Mouse (Mus musculus): ENCODE measurements around the gene Emilin3.
A peak's percentile ranks its signal among the peaks of the same experiment; 100 is the strongest.
"Not testable (repeated sequence)": the region's sequence is repeated elsewhere in the genome, so short reads cannot be mapped to it uniquely, and the experiment has no call there.

The Emilin3 gene

GRCm38 (mm10) chr2:160912231-160912671, at the start of gene Emilin3:
Gene Emilin3, minus strand, starts transcription at chr2:160912328.
- peak; percentile 42 for DNase-seq

DNA sequence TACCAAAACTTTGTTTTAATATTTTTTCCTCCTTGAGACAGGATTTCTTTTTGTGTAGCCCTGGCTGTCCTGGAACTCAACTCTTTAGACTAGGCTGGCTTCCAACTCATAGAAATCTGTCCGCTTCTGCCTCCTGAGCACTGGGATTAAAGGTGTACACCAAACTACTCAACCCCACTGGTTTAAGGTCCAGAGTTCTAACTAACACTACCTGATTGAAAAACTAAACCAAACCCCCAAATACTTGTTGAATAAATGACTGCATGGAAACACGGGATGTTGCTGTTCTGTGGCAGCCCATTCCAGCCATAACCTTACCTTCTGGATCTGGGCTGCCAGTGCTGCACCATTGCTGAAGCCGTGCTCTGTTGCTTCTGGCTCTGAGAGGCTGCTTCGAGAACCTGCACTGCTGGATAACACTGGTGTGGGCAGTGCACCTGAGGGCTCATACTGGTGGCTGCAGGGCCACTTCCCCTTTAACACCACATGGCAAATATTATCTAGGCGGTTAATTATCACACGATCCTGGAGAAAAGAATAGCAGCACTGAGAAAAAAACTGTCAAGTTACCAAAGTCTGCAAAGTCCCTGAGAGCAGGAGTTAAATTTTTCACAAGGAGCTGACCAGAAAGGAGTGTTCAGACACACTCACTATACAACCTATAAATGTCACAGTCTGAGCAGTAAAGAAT, 49.0 kb upstream of the Emilin3 start:
- peak; percentile 25 for DNase-seq

GRCm38 (mm10) chr2:160959901-160960300, 47.8 kb upstream of the Emilin3 start:
- DNase-seq: no peak

- DNase-seq: peak; percentile 66
Observed at GRCm38 (mm10) chr2:160958737-160959136, 46.6 kb upstream of the Emilin3 start.

DNA sequence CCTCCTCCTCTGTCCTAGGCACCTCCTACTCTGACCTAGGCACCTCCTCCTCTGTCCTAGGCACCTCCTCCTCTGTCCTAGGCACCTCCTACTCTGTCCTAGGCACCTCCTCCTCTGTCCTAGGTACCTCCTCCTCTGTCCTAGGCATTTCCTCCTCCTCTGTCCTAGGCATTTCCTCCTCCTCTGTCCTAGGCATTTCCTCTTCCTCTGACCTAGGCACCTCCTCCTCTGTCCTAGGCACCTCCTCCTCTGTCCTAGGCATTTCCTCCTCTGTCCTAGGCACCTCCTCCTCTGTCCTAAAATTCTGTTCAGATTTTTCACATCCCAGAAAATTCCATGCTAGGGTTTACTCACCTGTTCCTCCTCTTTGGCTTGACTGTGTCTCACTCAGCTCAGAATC, 45.7 kb upstream of the Emilin3 start:
- DNase-seq: not testable (repeated sequence)

DNA sequence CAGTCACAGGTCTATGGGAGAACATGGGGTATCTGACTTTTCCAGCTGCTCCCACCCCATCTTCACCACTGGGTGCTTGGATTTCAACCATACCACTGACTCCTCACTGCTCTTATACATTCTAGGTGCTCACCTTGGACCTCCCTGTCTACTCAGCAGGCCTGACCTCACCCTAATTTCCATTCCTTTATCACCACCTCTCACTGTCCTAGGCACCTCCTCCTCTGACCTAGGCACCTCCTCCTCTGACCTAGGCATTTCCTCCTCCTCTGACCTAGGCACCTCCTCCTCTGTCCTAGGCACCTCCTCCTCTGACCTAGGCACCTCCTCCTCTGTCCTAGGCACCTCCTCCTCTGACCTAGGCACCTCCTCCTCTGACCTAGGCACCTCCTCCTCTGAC, 45.2 kb upstream of the Emilin3 start:
- DNase-seq: not testable (repeated sequence)

DNA sequence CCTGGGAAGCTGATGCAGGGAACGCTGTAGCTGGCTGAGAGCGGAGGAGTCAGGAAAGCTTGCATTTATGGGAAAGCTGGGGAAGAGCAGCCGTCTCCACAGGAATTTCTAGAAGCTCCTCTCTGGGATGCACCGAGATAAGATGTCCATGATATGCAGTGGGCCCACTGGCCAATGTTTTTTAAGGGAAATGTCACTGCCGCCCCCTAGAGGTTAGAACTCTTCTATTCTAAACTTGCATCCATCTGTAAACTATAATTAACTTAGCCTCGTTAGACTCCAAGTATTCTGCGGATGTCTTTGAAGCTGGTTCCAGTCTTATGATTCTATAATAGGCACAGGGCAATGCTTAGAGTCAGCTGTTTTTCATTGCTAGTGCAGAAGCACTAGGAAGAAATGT, 43.2 kb upstream of the Emilin3 start:
- DNase-seq: peak; percentile 55

DNA sequence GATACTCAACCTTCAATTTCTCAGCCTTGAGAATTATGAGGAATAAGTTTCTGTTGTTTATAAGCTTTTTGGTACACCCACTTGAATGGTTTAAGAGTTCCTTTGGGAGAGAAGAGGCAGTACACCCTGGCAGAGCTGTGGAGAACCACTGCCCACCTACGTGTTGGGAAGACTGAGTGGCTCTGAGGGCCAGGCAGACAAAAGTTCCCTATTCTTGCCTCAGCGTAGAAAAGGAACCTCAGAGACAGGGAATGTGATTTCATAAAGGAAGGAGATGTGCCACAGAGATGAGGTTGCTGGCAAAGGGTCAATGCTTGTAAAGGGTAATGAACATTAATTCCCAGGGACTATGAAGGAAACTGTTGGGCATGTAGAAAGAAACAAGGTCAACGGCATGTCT, 42.4 kb upstream of the Emilin3 start:
- no peak for DNase-seq

- no peak for DNase-seq
Observed at GRCm38 (mm10) chr2:160953131-160953873, 41.2 kb upstream of the Emilin3 start.

DNA sequence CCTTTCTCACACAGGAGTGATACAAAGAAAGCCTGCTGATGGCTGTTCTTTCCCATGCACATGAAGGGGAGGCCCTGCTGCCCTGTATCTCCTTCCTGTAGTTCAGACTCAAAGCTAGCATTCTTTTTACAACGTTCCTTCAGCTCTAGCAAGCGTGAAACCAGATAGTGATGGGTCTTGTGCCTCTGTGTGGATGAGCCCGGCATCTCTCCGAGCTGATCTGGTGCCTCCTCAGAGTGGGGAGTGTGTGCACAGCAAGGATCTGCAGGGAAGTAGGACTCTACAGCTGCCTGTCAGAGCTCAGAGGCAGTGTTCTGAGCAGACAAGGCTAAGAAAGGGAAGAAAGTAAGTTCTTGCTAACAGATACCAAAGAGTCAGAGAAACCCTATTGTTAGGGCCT, 39.5 kb upstream of the Emilin3 start:
- no peak for DNase-seq

- DNase-seq: no peak
Observed at GRCm38 (mm10) chr2:160942443-160942842, 30.3 kb upstream of the Emilin3 start.

DNA sequence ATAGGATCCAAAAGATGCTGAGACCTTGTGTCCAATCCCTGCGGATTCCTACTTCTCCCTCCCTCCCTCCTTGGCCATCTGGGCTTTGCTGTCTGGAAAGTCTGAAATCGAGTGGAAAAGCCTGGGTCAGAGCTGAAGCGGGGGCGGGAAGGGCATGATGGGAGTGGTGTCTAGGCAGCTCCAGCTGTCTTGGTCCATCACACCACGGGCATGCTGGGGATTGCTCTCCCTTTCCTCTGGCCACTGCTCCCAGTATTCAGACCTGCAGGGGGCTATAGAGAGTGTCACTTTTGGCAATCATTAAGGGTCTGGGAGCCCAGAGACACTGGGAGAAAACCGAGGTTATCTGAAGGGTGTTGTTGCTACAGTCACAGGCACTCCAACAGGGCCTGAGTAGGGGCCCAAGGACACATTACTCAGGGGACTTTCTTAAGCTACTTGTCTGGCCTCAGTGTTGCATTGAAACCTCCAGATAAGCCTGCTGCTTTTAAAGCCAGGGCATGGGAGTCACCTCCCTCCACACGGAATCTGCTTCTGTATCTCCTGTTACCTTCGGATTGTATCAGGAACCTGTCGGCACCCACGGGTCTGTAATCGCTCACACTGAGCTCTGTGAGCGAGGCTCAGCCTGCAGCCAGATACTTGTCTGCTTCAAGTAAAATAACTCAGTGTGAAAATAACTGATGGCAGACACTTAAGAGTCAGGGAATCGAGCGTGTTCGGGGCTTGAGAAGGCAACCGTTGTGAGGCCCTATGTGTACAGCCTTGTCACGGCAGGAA, 29.0 kb upstream of the Emilin3 start:
- no peak for DNase-seq

- DNase-seq: no peak
Observed at GRCm38 (mm10) chr2:160934451-160934850, 22.3 kb upstream of the Emilin3 start.

DNA sequence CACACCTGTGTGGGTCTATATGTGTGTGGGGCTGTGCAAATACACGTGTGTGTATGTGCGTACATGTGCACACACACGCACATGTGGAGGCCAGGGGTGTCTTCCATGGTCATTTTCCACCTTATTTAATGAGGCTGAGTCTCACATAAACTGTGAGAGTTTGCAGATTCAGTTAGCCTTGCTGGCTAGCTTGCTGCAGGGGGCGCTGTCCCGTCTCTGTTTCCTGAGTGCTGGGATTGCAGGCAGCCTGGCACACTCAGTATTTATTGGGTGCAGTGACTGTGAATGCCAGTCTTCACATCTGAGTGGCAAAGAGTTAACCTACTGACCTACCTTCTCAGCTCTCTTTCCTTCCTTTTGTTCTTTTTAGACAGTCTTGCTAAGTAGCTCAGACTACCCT, 21.8 kb upstream of the Emilin3 start:
- no peak for DNase-seq

GRCm38 (mm10) chr2:160932981-160933380, 20.9 kb upstream of the Emilin3 start:
- no peak for DNase-seq

GRCm38 (mm10) chr2:160932325-160932724, 20.2 kb upstream of the Emilin3 start:
- no peak for DNase-seq

GRCm38 (mm10) chr2:160931378-160931777, 19.2 kb upstream of the Emilin3 start:
- DNase-seq: no peak

DNA sequence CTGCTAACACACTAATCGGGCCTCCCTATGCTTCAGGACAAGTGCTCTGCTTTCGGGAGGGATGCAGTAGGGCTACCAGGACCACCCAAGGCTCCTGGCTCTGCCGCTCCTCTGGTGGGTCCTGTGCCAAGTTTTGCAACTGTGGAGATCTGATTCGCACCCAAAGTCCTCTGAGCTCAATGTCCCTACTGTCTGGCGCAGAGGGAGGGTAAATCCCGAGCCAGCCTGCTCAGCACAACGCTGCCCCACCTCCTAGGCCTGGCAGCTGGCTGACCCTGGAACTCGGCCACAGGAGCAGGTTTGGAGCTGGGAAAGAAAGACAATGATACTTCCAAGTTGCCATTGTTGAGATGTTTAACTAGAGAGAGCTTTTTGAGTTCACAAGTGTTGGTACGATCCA, 13.1 kb upstream of the Emilin3 start:
- no peak for DNase-seq

DNA sequence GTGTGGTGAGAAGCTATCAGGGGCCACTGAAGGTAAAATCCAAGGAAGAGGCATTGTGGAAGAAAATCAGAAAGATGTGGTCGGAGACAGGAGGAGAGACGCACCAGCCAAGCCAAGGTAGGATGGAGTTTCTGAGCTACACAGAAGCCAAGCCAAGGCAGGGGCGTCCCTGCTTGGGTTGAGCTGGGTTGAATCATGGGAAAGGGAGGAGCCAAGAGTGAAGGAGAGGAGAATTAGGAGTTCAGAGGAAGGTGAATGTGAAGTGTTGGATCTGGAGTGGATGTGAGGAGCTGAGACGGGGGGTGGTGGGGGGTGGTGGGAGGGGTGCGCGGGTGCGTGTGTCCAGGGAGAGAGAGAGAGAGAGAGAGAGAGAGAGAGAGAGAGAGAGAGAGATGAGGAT, 9.2 kb upstream of the Emilin3 start:
- no peak for DNase-seq

DNA sequence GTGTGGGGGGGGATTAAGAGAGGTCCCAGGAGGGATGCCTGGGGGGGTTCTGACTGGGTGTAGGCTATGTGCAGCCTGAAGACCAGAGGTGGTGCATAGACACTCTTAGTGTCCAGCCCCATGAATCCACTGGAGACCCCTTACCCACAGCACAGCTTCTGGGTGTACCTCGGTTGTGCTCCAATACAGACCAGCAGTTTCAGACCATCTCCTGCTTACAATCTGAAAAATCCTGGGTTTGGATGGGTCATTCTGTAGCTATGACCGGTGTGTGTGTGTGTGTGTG, 6.7 kb upstream of the Emilin3 start:
- DNase-seq: no peak

DNA sequence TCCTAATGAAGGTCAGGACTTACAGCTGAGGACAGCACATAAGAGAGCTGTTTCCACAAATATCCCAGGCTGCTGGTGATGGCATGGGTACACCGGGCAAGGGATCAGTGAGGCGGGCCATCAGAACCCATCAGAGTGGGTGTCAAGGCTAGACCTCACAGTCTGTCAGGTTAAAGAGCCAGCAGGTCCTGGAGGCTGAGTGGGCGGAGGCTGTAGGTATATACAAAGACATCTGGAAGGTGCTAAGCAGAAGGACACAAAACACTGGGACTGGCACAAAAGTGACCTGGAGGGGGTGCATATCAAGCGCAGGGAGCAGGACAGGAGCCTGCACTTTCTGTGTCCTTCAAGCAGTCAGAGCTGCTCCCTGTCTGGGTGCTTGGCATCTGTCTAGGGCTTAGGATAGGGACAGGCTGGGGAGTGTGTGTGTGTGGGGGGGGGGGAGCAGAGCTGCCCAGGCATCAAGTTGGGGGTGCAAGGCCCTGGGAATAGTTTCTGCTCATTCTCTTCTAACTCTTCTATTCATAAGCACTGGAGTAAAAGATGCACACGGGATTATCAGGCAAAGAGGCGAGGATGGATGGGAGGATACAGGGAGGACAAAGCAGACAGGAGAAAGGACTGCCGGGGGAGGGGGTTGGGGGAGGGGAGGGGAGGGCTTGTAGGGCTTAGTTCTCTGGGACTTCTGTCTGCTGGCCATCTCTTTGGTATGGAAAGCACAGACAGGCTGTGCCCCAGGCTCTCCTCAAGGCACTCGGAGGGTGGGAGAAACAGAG, 6.2 kb upstream of the Emilin3 start:
- no peak for DNase-seq

- DNase-seq: no peak
Observed at GRCm38 (mm10) chr2:160917313-160917712, 5.2 kb upstream of the Emilin3 start.

- DNase-seq: no peak
Observed at GRCm38 (mm10) chr2:160916714-160917113, 4.6 kb upstream of the Emilin3 start.
